Mouse (Mus musculus): Measurements from ENCODE around the gene Mef2c.

Gene Mef2c

GRCm38 (mm10) chr13:83713661-83714291 lies 209.9 kb downstream of the Mef2c start:
- DNase-seq = peak; percentile 36

GRCm38 (mm10) chr13:83714466-83715307 lies 210.9 kb downstream of the Mef2c start:
- peak; percentile 88 for DNase-seq

- DNase-seq = no peak
These were observed 211.5 kb downstream of the Mef2c start for GRCm38 (mm10) chr13:83715308-83715785.

GRCm38 (mm10) chr13:83715971-83716615 lies 212.3 kb downstream of the Mef2c start:
- DNase-seq = peak; percentile 21
